Mouse (Mus musculus): ENCODE data around the gene Olfr1369-ps1. TPM values are rescaled to one million over a fixed set of nuclear protein-coding genes. Genes with fewer than 3 reads are reported as not detected.
"Not testable (repeated sequence)": the region's sequence is repeated elsewhere in the genome, so short reads cannot be mapped to it uniquely, and the experiment has no call there.

Olfr1369-ps1 gene
- not detected for total RNA-seq (2021)

- intact Hi-C loops (cut with DNase I); DNase-seq (ENCODE audit: low spot score): not testable (repeated sequence)
Observed at GRCm38 (mm10) chr13:21111183-21111582, at the start of gene Olfr1369-ps1. Olfr1369-ps1 (plus strand) TSS chr13:21111483.

GRCm38 (mm10) chr13:21066021-21066420 lies 45.3 kb upstream of the Olfr1369-ps1 start:
- DNase-seq (ENCODE audit: low spot score): no peak
- intact Hi-C loops (cut with DNase I): no loop called here

- intact Hi-C loops (cut with DNase I): no loop called here
- no peak for DNase-seq (ENCODE audit: low spot score)
Observed at GRCm38 (mm10) chr13:21074847-21075246, 36.4 kb upstream of the Olfr1369-ps1 start, which contains the start of gene Olfr1370. Olfr1370 (minus strand) TSS chr13:21074947.

- DNase-seq (ENCODE audit: low spot score): no peak
Observed at GRCm38 (mm10) chr13:21082686-21083085, 28.6 kb upstream of the Olfr1369-ps1 start.

GRCm38 (mm10) chr13:21109759-21110158 lies 1.5 kb upstream of the Olfr1369-ps1 start:
- intact Hi-C loops (cut with DNase I): no loop called here
- DNase-seq (ENCODE audit: low spot score): no peak

More at GRCm38 (mm10) chr13:21082686-21083085, 28.6 kb upstream of the Olfr1369-ps1 start:
- intact Hi-C loops (cut with DNase I): no loop called here

- DNase-seq (ENCODE audit: low spot score): no peak
- intact Hi-C loops (cut with DNase I): no loop called here
Observed at GRCm38 (mm10) chr13:21110441-21110840, 842 bp upstream of the Olfr1369-ps1 start.

- no peak for DNase-seq (ENCODE audit: low spot score)
- intact Hi-C loops (cut with DNase I): no loop called here
Observed at GRCm38 (mm10) chr13:21114121-21114520, 2.8 kb downstream of the Olfr1369-ps1 start.

- intact Hi-C loops (cut with DNase I): not testable (repeated sequence)
Observed at GRCm38 (mm10) chr13:21129339-21129738, 18.1 kb downstream of the Olfr1369-ps1 start, which contains the start of gene Olfr263. Olfr263 (plus strand) TSS chr13:21129639.

GRCm38 (mm10) chr13:21142421-21142820 lies 31.1 kb downstream of the Olfr1369-ps1 start:
- intact Hi-C loops (cut with DNase I): no loop called here
- no peak for DNase-seq (ENCODE audit: low spot score)

More at GRCm38 (mm10) chr13:21129339-21129738, 18.1 kb downstream of the Olfr1369-ps1 start, which contains the start of gene Olfr263:
- DNase-seq (ENCODE audit: low spot score): not testable (repeated sequence)

GRCm38 (mm10) chr13:21145767-21146166 lies 34.5 kb downstream of the Olfr1369-ps1 start, which contains the start of gene Olfr1368:
Olfr1368 (minus strand) TSS chr13:21145867.
- no peak for DNase-seq (ENCODE audit: low spot score)
- intact Hi-C loops (cut with DNase I): no loop called here

- intact Hi-C loops (cut with DNase I): loop anchor here (5.0 kb wide), 2 partner anchors 171 to 859 kb away; no protein-coding TSS in a partner anchor
- DNase-seq (ENCODE audit: low spot score): no peak
Observed at GRCm38 (mm10) chr13:21155888-21156287, 44.6 kb downstream of the Olfr1369-ps1 start.

- no peak for DNase-seq (ENCODE audit: low spot score)
- intact Hi-C loops (cut with DNase I): loop anchor here (1.0 to 5.0 kb wide), 3 partner anchors 169 to 861 kb away; no protein-coding TSS in a partner anchor
Observed at GRCm38 (mm10) chr13:21158071-21158470, 46.8 kb downstream of the Olfr1369-ps1 start.

GRCm38 (mm10) chr13:21158785-21159474 lies 47.6 kb downstream of the Olfr1369-ps1 start:
- intact Hi-C loops (cut with DNase I): loop anchor here (1.0 to 5.0 kb wide), 3 partner anchors 168 to 862 kb away; no protein-coding TSS in a partner anchor
- DNase-seq (ENCODE audit: low spot score): no peak

GRCm38 (mm10) chr13:21159475-21159819 lies 48.2 kb downstream of the Olfr1369-ps1 start:
- intact Hi-C loops (cut with DNase I): loop anchor here (5.0 kb wide), 2 partner anchors 168 to 862 kb away; no protein-coding TSS in a partner anchor
- no peak for DNase-seq (ENCODE audit: low spot score)

GRCm38 (mm10) chr13:21160041-21160511 lies 48.8 kb downstream of the Olfr1369-ps1 start:
- intact Hi-C loops (cut with DNase I): loop anchor here (10.0 kb wide), 1 partner anchor 785 kb away; the partner anchor contains the start of gene Zfp184
- no peak for DNase-seq (ENCODE audit: low spot score)

GRCm38 (mm10) chr13:21160657-21161590 lies 49.6 kb downstream of the Olfr1369-ps1 start:
- DNase-seq (ENCODE audit: low spot score): peak; percentile 82
- intact Hi-C loops (cut with DNase I): loop anchor here (10.0 kb wide), 1 partner anchor 784 kb away; the partner anchor contains the start of gene Zfp184

- DNase-seq (ENCODE audit: low spot score): no peak
- intact Hi-C loops (cut with DNase I): loop anchor here (10.0 kb wide), 1 partner anchor 783 kb away; the partner anchor contains the start of gene Zfp184
Observed at GRCm38 (mm10) chr13:21161591-21161990, 50.3 kb downstream of the Olfr1369-ps1 start.

- DNase-seq (ENCODE audit: low spot score): no peak
- intact Hi-C loops (cut with DNase I): loop anchor here (10.0 kb wide), 1 partner anchor 782 kb away; the partner anchor contains the start of gene Zfp184
Observed at GRCm38 (mm10) chr13:21162591-21162990, 51.3 kb downstream of the Olfr1369-ps1 start.
